Mouse (Mus musculus) ES-E14 (cell line): Measurements from ENCODE around the gene Zfp217.

Source experiments
- CHD2 ChIP-seq: IDR thresholded peaks from 2 replicates; pipeline ENCODE4 v1.6.1; 2014; ENCODE audit warnings: mild to moderate bottlenecking, low read depth, low read length, inconsistent platforms
- MAFK ChIP-seq: IDR thresholded peaks from 2 replicates; pipeline ENCODE4 v1.6.1; 2014; ENCODE audit warnings: mild to moderate bottlenecking, low read depth, low read length, inconsistent platforms; ENCODE audit not compliant: insufficient read depth
- ZC3H11A ChIP-seq: IDR thresholded peaks from 2 replicates; pipeline ENCODE4 v1.6.1; 2012; ENCODE audit warnings: low read depth, mild to moderate bottlenecking, inconsistent platforms, low read length, borderline replicate concordance
- ZNF384 ChIP-seq: IDR thresholded peaks from 2 replicates; pipeline ENCODE4 v1.6.1; 2012; ENCODE audit warnings: low read depth, low read length, inconsistent platforms

- TF ChIP-seq ZC3H11A (no peak), CHD2 (peak; percentile 91), ZNF384 (no peak), MAFK (no peak)
Observed at GRCm38 (mm10) chr2:170070641-170071241, 77.2 kb downstream of the Zfp217 start.
